Mouse (Mus musculus): ENCODE measurements at regions not wholly inside any gene's neighbourhood (a gene's known extent, or its start where the extent isn't known, plus 50 kb on each side); places are given as distances from the start of the nearest gene placed in this dataset.

GRCm38 (mm10) chr7:115144947-115145346, 401.5 kb downstream of the Insc start:
- TF ChIP-seq CTCF (IDR thresholded peaks at IDR 0.05) (no peak), EP300 (IDR thresholded peaks at IDR 0.05) (no peak)
